Mouse (Mus musculus) brain, embryonic 14.5 days (tissue): ENCODE data around the gene Acp2.

Experiments used
- CTCF ChIP-seq: fragments of 200-500 bp; IDR thresholded peaks from 2 replicates; pipeline ENCODE4 v1.5.1; 2012; ENCODE audit warnings: inconsistent platforms, mild to moderate bottlenecking, moderate library complexity, borderline replicate concordance; ENCODE audit not compliant: insufficient read depth, insufficient read length; ENCODE audit errors: extremely low read depth
- POLR2A ChIP-seq: fragments of 200-500 bp; IDR thresholded peaks from 2 replicates; pipeline ENCODE4 v1.6.1; 2012; ENCODE audit warnings: mild to moderate bottlenecking, inconsistent platforms, borderline replicate concordance; ENCODE audit not compliant: poor library complexity, insufficient read depth, insufficient read length, severe bottlenecking; ENCODE audit errors: extremely low read depth

DNA sequence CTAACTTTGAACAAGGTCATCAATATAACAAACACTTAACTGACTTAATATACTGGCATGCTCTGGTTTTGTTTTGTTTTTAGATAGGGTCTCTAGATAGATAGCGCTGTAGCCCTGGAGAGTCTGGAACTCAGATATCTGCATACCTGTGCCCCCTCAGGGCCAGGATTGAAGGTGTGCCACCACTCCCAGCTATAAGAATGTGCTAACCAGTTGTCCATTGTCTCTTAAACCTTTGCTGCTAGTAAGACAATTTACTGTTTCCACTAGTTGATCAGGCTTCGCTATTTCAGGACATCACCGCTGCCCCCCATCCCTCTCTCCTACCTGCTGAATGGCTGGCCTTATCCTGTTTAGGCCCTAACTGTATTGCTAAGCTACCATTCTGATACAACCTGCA, 17.8 kb downstream of the Acp2 start:
- TF ChIP-seq CTCF (no peak), POLR2A (no peak)
